Mouse (Mus musculus) induced T-regulatory cell, adult 2 months (primary cell): ENCODE results near the gene Dnajb4.

ENCODE experiments used
- DNase-seq: peaks from one replicate; pipeline ENCODE4 v3.0.0-alpha.2; 2012; ENCODE audit warnings: low read depth

Gene Dnajb4

DNA sequence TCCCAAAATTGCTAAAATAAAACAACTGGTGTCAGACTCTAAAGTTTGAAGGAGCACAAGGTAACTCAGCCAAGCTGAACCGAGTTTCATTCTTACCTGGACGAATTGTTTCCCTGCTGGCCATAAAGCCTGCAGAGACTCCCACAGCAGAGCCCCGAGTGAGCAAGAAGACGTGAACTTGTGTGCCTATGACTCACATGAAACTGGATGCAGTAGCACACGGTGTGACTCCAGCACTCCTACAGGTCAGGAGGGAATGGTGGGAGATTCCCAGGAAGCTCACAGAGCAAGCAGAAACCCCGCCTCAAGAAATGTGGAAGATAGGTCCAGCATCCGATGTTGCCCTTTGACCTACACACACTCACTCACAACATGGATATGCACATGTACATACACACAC, 38.2 kb downstream of the Dnajb4 start:
- DNase-seq, result no peak

DNA sequence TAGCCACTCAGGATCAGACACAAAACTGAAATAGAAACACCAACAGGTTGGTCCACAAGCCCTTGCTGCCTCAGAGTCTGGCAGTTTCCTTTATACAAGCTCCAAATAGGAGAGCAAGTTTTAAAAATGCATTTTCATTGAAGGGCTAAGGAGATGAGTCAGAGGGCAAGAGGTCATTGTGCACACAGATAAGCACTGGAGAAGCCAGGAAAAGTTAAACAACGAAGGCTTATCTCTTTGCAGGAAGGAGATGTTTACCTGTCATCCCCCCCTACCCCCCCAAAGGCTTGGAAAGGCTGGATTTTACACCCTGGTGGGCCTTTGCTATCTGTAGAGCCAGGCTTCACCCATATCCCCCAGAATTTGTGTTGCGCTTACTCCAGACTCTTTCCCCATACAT, 38.9 kb downstream of the Dnajb4 start:
- no peak for DNase-seq

DNA sequence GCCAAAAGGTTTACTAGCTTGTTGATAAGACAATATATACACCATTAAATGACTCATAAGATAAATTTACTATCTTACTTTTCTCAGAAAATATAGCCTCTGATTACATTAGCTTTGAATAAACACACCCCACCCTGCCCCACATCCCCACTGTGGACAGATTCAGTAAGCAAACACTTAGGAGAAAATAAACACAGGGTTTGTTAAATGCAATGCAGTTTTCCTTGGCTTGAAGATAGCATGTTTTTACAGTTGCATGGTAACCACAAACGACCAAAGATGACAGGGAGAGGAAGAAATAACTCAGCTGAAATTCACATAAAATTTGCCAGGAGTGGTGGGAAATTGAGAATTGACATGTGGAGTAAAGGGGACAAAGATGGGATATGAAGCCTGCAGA, 39.7 kb downstream of the Dnajb4 start:
- no peak for DNase-seq

DNA sequence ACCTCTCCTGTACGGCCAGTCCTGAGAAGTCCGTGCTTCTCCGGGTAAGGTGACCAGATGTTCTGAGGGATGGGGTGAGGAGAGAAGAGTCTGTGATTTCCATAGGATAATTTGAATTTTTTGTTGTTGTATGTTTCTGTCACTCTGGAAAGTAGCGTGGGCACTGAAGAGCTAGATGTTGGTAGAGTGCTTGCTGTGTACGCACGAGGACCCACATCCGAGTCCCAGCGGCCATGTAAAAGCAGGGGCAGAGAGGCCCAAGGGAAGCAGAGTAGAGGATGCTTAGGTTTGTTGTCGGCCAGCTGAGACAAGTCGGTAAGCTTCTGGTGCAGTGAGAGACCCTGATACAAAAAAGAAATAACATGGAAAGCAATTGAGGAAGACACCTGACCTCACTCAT, 42.1 kb downstream of the Dnajb4 start:
- DNase-seq, result no peak

DNA sequence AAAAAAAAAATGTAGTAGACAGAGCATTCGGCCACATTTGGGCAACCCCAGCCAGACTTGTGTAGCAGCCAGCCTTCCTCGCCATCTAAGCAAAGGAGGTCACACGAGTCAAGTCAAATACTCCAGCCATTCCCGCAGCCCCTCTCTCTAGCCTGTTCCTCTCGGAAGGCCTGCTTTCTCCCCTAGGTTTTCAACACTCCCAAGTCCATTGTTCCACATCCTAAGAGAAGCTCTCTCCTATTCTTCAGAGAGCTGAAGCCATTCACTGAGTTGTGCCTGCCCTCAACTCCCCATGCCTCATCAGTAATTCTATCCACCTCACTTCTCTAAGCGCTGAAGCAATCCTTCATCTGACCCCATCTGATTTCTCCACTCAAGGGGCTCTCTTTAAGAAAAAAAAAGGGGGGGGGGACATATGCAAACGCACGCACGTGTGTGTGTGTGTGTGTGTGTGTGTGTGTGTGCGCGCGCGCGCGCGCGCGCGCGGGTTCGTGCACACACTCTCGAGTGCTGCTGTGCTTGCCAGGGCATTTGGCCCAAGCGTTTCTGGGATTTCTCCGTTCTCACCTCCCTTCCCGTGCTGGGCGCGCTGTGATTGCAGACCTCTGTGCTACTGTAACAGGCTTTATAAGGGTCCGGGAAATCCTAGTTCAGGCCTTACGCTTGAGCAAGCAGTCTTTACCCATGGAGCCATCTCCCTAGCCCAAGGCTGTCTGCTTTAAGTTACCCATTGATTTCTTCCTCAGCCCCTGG, 43.2 kb downstream of the Dnajb4 start:
- no peak for DNase-seq

DNA sequence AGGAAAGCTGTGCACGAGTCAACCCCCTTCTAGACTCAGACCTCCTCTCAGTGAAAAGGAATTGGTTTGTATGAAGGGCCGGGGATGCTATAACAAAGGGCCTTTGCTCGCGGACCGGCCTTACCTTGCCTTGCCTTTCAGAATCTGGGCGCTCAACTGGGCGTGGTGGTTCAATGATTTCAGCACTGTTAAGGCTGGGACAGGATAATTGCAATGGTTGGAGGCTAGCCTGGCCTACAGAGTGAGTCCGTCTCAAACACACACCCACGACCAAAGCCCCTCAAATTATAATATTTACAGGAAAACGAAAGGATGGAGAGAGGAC, 44.0 kb downstream of the Dnajb4 start, which contains the start of gene Gipc2:
TSS of gene Gipc2 (minus strand) at position 132 of the 325 bp plus-strand sequence.
- DNase-seq, result no peak

DNA sequence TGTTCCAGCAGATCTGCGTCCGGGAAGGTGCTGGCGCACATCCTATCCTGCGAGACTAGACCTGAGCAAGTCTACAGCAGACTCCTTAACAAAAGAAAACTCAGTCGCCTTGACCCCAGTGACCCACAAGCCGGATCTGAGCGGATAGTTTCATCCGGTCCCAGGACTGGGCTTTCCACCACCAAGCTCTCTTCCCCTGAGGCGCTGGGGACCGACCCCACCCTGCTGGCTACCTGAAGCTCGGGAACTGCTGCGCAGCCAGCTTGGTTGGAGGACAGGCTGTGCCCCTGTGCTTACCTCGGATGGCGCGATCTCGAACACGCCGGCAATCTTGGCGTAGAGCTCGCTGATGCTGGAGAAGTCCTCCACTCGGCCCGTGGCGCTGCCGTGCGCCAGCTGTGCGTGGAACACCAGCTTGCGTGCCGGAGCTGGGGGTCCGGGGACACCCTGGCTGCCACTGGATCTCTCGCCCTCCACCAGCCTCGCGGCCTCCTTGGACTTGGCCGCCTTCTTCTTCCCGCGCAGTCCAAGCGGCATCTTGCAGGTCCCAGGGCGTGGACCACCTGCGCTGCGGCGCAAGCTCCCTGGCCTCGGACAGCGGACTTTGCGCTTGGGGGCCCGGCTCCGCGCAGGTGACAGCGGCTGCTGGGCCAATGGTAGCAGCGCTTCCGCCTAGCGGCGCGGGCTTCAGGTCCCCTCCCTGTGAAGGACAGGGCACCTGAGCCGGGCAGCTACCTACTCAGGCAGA, 44.6 kb downstream of the Dnajb4 start:
- peak; percentile 11 for DNase-seq

DNA sequence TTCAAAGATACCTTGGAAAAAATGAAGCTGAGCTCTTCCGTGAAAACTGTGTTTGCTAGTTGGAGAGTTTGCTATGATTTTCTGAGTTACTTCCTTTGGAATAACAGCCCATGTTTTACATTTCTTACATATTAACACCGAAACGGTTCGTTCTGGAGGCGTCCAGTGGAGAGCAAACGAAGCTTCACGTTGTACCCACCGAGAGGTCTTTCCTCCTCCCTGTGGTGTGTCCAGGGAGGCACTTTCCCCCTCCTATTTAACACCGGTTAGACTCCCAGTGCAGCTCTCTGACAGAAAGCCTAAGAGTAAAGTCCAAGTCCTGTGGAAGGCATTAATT, 45.1 kb downstream of the Dnajb4 start:
- DNase-seq, result no peak

DNA sequence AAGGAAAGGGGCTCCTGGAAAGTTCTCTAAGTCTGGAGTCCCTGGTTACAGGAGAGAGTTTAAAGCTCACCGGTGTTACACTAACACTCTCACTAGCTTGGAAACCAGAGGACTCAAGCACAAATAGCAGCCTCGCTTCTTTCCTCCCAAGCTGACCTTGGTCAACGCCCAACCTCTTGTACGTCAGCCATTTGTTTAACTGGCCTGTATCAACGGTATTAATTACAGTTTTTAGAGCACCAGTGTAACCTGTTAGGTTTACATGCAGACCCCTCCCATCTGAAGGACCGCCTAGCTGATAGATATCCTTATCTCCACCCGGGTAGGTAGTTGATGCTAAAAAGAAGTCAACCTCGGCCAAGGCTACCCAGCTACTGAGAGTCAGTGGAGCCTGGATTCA, 46.8 kb downstream of the Dnajb4 start:
- no peak for DNase-seq

DNA sequence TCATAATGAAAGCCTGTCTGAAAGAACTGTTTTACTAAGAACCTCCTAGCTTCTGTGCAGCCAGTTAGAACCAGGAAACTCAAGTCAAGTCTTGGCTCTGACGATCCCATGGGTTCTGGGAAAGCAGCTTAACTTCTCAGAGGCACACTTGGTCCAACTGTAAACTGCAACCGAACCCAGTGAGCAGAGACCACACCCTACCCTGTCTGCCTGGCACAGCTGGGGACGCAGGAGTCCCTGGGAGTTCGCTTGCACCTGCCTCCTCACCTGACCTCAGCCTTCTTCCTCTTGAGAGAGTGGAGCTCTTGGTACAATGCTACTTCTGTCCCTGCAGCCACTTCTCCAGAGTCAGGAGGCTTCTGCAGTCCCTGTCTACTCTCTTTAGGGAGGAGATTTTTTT, 49.5 kb downstream of the Dnajb4 start:
- DNase-seq, result no peak

DNA sequence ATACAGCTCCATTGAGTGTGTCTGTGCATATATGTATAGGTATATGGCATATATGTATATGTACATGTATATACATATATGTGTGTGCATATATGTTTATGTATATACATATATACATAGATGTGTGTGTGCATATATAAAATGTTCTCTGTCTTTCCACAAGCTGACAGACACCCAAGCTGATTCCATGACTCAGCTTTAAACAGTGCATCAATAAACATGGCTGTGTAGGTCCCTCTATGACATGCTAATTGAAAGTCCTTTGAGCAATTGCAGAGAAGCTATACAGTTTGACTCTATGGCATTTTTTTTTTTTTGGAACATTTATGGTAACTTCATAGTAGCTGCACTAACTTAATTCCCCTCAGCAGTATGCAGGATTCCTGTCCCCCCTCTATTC, 50.8 kb downstream of the Dnajb4 start:
- DNase-seq, result no peak

DNA sequence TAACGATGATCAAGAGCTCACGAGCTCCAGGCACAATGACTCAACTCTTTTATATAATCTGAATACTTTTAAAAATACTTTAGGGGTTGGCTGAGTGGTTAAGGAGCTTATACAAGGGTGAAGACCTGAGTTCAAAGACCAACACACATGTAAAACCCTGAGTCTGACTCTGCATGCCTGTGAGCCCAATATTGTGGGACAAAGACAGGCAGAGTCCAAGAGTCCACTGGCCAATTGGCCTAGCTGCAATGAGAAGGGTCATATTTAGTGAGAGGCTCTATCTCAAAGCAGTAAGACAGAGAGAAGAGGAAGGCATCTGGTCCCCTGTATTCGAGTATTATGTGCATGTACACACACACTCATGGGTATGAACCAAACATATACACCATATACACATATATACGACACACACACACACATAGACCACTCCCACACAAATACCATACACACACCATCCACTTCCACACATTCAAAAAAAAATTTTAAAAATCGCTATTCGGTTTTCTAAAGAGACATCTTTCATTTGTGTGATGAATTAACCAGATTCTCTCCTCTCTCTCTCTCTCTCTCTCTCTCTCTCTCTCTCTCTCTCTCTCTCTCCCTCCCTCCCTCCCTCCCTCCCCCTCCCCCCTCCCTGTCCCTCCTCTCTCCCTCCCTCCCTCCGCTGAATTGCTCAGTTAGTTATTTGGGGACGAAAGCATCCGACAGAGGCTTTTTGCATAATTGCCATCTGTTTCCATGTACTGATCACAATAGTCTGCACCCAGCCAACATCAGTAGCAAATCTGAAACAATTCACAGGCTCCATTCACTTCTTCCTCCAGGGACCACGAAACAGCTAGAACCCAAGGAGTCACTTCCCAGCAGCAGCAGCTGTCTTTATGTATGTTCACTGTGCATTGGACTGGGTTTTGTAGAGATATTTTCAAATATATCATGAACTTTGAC, 51.5 kb downstream of the Dnajb4 start:
- no peak for DNase-seq

DNA sequence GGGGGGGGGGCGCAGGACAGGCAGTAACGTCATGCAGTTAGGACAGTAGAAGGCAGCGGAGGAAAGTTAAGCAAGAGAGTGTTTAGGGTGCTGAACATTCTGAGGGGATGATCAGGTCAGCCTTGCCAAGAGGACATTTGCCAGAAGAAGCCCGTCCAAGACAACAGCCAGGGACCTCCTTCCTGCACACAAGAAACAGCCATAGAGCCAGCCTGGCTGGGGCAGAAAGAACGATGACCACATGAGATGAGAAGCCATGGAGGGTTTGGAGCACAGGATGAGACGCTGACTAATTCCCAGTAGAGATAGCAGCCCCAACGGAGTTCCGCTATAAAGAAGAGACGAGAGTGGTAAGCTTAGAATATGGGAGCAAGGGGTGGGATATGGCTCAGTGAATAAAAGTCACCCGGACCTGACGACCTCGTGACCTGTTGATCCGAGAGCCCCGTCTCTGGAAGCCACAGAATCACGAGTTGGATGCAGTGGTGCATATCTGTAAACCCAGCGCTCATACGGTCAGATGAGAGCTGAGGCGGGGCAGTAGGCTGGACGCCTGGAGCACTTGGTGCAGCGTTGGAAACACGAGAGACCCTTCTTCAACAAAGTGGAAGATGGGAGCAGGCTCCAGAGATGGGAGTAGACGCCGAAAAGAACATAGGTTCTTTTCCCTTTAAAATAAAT, 53.1 kb downstream of the Dnajb4 start:
- no peak for DNase-seq

DNA sequence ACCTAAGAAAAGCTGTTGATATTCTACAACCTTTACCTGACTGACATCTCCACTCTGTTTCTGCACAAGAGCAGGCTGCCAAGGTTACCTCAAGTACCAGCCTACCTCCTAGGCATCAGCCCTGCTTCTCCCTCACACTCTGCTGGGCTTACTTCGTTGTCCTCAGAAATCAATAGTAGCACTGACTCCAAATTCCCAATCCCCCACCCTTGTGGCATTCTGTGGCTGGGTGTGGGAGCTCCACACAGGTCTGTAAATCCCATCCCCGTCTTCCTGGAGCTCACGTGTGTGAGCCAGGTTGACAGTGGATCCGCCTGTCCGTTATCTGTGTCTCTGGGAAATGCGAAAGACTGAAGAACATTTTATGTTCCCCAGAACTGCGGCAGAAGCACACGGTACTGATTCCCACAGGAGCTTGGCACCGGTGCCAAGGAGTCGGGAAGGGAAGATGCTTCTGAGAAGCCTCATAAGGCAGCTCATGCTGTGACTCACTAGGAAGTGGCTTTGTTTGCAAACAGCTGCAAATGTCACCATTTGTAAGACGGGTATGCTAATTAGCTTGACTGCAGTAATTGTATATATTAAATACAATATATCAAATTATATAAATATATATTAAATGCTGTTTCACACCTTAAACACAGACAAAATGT, 54.7 kb downstream of the Dnajb4 start:
- DNase-seq, result no peak

DNA sequence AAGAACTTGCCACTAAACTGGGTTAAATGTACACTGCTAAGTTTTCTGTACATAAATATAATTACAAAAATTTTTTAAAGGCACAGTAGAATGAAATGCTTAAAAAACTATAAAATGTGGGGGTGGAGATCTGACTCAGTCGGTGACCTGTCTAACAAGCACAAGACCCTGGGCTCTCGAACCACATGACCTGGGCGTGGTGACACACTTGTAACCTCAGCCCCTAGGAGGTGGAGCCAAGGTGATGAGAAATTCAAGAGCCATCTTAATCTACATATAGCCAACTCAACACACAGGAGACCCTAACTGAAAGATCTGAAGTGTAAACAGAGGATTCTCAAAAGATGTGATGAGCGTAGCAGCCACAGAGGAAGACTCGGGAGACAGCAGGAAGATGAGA, 56.0 kb downstream of the Dnajb4 start:
- no peak for DNase-seq

DNA sequence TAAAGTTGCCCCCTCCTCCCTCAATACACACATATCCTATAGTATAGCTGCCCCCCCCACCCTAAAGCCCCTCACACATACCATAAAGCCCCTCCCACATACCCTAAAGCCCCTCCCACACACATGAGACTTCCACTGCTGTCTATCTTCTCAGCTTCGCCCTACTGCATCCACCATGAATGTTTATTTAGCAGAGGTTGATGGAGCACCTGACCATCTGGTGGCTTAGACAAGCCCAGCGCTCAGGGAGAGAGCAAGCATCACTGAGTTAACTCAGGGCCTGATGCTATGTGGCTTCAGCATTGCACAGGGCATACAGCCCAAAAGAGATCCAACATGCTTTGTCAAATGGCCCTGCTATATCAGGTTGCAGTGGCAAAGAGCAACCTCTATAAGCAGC, 57.0 kb downstream of the Dnajb4 start:
- no peak for DNase-seq

DNA sequence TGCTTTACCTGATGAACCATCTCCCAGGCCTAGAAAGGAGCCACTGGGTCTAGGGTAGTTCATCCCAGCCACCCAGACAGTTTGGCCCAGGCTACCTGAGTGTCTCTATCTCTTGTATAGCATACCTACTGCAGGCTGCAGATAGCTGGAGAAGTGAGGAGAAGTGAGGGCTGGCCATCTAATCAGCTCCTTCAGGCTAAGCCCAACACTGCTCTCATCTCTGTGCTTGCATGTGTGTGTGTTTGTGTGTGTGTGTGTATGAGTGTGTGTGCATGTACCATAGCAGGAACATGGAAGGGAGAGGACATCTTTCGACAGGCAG, 57.7 kb downstream of the Dnajb4 start:
- DNase-seq, result no peak

DNA sequence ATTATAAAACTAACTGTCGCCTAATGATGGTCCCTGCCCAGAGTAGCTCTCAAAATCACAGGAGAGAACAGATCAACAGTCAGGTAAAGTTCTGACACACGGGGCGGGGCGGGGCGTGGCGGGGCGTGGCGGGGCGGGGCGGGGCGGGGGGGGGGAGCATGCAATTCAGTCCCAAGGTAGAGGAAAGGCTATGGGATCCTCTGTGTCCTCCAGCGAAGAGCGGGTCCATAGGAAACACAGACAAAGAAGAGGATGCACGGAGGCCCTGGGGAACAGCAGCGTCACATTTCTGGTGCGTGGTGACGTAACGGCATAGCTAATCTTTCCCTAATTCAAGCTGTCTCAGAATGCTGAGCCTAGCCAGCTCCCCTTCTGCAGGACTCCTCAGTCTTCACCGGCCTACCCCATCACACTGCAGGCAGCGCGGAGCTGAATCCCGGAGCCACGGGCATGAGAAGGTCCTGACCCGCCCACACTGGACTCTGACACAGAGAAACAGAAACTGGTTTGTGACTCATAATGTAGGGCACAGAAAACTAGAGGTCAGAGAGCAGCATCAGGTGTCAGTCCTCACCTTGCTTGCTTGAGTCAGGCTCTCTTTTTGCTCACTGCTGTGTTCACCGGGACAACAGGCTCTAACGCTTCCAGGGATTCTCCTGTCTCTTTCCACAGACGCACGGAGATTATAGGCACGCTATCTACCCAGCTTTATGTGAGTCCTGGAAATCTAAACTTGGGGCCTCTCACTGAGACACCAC, 58.2 kb downstream of the Dnajb4 start:
- DNase-seq, result peak; percentile 17

DNA sequence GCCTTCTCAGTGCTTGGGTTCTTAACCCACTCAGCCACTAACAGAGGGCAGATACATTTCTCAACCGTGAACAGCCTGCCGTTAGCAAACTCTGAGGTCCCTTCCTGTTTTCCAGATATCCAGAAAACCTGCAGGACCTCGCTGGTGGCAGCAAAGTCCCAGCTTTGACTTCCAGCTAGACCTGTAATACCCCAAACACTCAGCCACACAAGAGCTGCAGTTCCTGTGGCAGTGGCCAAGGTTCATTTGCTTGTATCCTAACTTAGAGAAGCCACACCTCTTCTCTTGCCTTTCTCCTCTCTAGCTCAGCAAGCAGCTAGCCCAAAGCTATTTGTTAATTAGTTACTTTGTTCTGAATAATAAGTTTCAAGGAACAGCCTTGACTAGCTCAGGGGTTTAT, 60.2 kb downstream of the Dnajb4 start:
- no peak for DNase-seq

DNA sequence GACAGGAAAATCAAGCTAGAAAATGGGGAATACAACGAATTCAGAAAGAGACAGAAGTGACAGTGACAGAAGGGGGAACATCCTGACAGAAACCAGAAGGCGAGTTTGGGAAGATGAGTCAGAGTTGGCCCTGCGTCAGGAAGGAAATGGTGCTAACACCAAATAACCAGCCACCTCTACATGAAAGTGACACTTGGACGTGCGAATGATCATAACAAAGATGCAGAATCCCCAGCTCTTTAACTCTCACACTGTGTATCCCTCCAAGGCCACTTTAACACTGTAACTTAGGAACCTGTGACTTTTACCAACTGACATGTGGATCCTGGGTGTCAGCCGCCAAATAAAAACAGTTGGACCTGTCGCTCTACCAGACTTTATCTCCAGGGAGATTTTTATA, 60.7 kb downstream of the Dnajb4 start:
- DNase-seq, result no peak
